Mouse (Mus musculus): ENCODE results near the gene Ndufb3.

- TF ChIP-seq EP300 (IDR thresholded peaks at IDR 0.05; ENCODE audit: low read depth) (no peak), CTCF (IDR thresholded peaks at IDR 0.05; ENCODE audit: low read depth) (no peak)
These were observed 17.6 kb downstream of the Ndufb3 start for GRCm38 (mm10) chr1:58603738-58604137.
